Mouse (Mus musculus): Measurements from ENCODE around the gene Anks6. TPM values are rescaled to one million over a fixed set of nuclear protein-coding genes. Genes with fewer than 3 reads are reported as not detected.

The Anks6 gene
- 1.6 and 2.8 TPM in 2 replicates for polyA plus RNA-seq (2011; ENCODE audit: insufficient read depth, insufficient read length, low read depth, missing spikeins)

- H3K4me1 ChIP-seq (ENCODE audit: control insufficient read depth, insufficient read depth, low read length) = no peaks in the 10 kb centered on the region
- no peaks in the 10 kb centered on the region for H3K36me3 ChIP-seq (ENCODE audit: control insufficient read depth, insufficient read depth, low read length, poor library complexity, severe bottlenecking)
- no peak for TF ChIP-seq CTCF (IDR thresholded peaks at IDR 0.05; ENCODE audit: low read depth, low read length)
- TF ChIP-seq EP300 (IDR thresholded peaks at IDR 0.05; ENCODE audit: insufficient read depth, low read depth, low read length) = no peak
- TF ChIP-seq POLR2A (IDR thresholded peaks at IDR 0.05; ENCODE audit: insufficient read depth, low read length) = no peak
- H3K27ac ChIP-seq (ENCODE audit: insufficient read depth, low read length) = no peak within 1 kb of the TSS
- peaks cover 8% of the 10 kb centered on the region; the same call in 1 of the 2 replicates for H3K27me3 ChIP-seq (ENCODE audit: control insufficient read depth, insufficient read depth, low read length, poor library complexity, severe bottlenecking)
- H3K4me3 ChIP-seq (ENCODE audit: low read depth, low read length) = peak within 1 kb of the TSS; percentile 73
- peak within 1 kb of the TSS; percentile 55 for H3K9ac ChIP-seq (ENCODE audit: low read depth, poor library complexity, severe bottlenecking)
- H3K9me3 ChIP-seq (replicated peaks; ENCODE audit: control insufficient read depth, insufficient read depth, low read length, poor library complexity, severe bottlenecking) = peaks cover 5% of the 10 kb centered on the region; the same call in 1 of the 2 replicates
Measured at GRCm38 (mm10) chr4:47056791-47057509, at the start of gene Anks6. Gene Anks6, minus strand, starts transcription at chr4:47057427.

GRCm38 (mm10) chr4:47103561-47103960, 46.3 kb upstream of the Anks6 start:
- TF ChIP-seq CTCF (IDR thresholded peaks at IDR 0.05; ENCODE audit: low read depth, low read length) (no peak), POLR2A (IDR thresholded peaks at IDR 0.05; ENCODE audit: insufficient read depth, low read length) (no peak), EP300 (IDR thresholded peaks at IDR 0.05; ENCODE audit: insufficient read depth, low read depth, low read length) (no peak)
- H3K4me1 ChIP-seq (ENCODE audit: control insufficient read depth, insufficient read depth, low read length) = no peaks in the 10 kb centered on the region

GRCm38 (mm10) chr4:47093647-47094046, 36.4 kb upstream of the Anks6 start:
- H3K4me1 ChIP-seq (ENCODE audit: control insufficient read depth, insufficient read depth, low read length) = peaks cover 2% of the 10 kb centered on the region
- H3K4me3 ChIP-seq (ENCODE audit: low read depth, low read length) = no peak overlapping the region
- no peak for TF ChIP-seq POLR2A (IDR thresholded peaks at IDR 0.05; ENCODE audit: insufficient read depth, low read length)
- no peak for TF ChIP-seq EP300 (IDR thresholded peaks at IDR 0.05; ENCODE audit: insufficient read depth, low read depth, low read length)
- TF ChIP-seq CTCF (IDR thresholded peaks at IDR 0.05; ENCODE audit: low read depth, low read length) = no peak
- 0 out of 2 replicates have a peak, but pooled peaks cover under 1% of the 10 kb centered on the region for H3K9me3 ChIP-seq (replicated peaks; ENCODE audit: control insufficient read depth, insufficient read depth, low read length, poor library complexity, severe bottlenecking)
- H3K9ac ChIP-seq (ENCODE audit: low read depth, poor library complexity, severe bottlenecking) = no peak overlapping the region
- peaks cover 4% of the 10 kb centered on the region; the same call in 1 of the 2 replicates for H3K27me3 ChIP-seq (ENCODE audit: control insufficient read depth, insufficient read depth, low read length, poor library complexity, severe bottlenecking)
- H3K27ac ChIP-seq (ENCODE audit: insufficient read depth, low read length) = no peak overlapping the region
- no peaks in the 10 kb centered on the region for H3K36me3 ChIP-seq (ENCODE audit: control insufficient read depth, insufficient read depth, low read length, poor library complexity, severe bottlenecking)

More at GRCm38 (mm10) chr4:47103561-47103960, 46.3 kb upstream of the Anks6 start:
- H3K36me3 ChIP-seq (ENCODE audit: control insufficient read depth, insufficient read depth, low read length, poor library complexity, severe bottlenecking) = no peaks in the 10 kb centered on the region
- H3K27me3 ChIP-seq (ENCODE audit: control insufficient read depth, insufficient read depth, low read length, poor library complexity, severe bottlenecking) = no peaks in the 10 kb centered on the region
- no peak overlapping the region for H3K4me3 ChIP-seq (ENCODE audit: low read depth, low read length)
- H3K9me3 ChIP-seq (replicated peaks; ENCODE audit: control insufficient read depth, insufficient read depth, low read length, poor library complexity, severe bottlenecking) = peaks cover 2% of the 10 kb centered on the region; the same call in 1 of the 2 replicates
- no peak overlapping the region for H3K27ac ChIP-seq (ENCODE audit: insufficient read depth, low read length)
- H3K9ac ChIP-seq (ENCODE audit: low read depth, poor library complexity, severe bottlenecking) = no peak overlapping the region

GRCm38 (mm10) chr4:47093161-47093560, 35.9 kb upstream of the Anks6 start:
- TF ChIP-seq CTCF (IDR thresholded peaks at IDR 0.05; ENCODE audit: low read depth, low read length) = no peak
- TF ChIP-seq EP300 (IDR thresholded peaks at IDR 0.05; ENCODE audit: insufficient read depth, low read depth, low read length) = no peak
- TF ChIP-seq POLR2A (IDR thresholded peaks at IDR 0.05; ENCODE audit: insufficient read depth, low read length) = no peak
- Histone ChIP-seq H3K4me1 (ENCODE audit: control insufficient read depth, insufficient read depth, low read length) (peaks cover 2% of the 10 kb centered on the region), H3K27ac (ENCODE audit: insufficient read depth, low read length) (no peak overlapping the region), H3K9ac (ENCODE audit: low read depth, poor library complexity, severe bottlenecking) (no peak overlapping the region), H3K9me3 (replicated peaks; ENCODE audit: control insufficient read depth, insufficient read depth, low read length, poor library complexity, severe bottlenecking) (no peaks in the 10 kb centered on the region), H3K4me3 (ENCODE audit: low read depth, low read length) (no peak overlapping the region), H3K27me3 (ENCODE audit: control insufficient read depth, insufficient read depth, low read length, poor library complexity, severe bottlenecking) (peaks cover 4% of the 10 kb centered on the region; the same call in 1 of the 2 replicates), H3K36me3 (ENCODE audit: control insufficient read depth, insufficient read depth, low read length, poor library complexity, severe bottlenecking) (no peaks in the 10 kb centered on the region)

GRCm38 (mm10) chr4:47092387-47093021, 35.3 kb upstream of the Anks6 start:
- Histone ChIP-seq H3K27ac (ENCODE audit: insufficient read depth, low read length) (no peak overlapping the region), H3K27me3 (ENCODE audit: control insufficient read depth, insufficient read depth, low read length, poor library complexity, severe bottlenecking) (peaks cover 4% of the 10 kb centered on the region; the same call in 1 of the 2 replicates), H3K4me1 (ENCODE audit: control insufficient read depth, insufficient read depth, low read length) (peaks cover 2% of the 10 kb centered on the region), H3K9me3 (replicated peaks; ENCODE audit: control insufficient read depth, insufficient read depth, low read length, poor library complexity, severe bottlenecking) (no peaks in the 10 kb centered on the region), H3K9ac (ENCODE audit: low read depth, poor library complexity, severe bottlenecking) (peak overlapping the region; percentile 61), H3K4me3 (ENCODE audit: low read depth, low read length) (peak overlapping the region; percentile 60), H3K36me3 (ENCODE audit: control insufficient read depth, insufficient read depth, low read length, poor library complexity, severe bottlenecking) (no peaks in the 10 kb centered on the region)
- no peak for TF ChIP-seq CTCF (IDR thresholded peaks at IDR 0.05; ENCODE audit: low read depth, low read length)
- TF ChIP-seq EP300 (IDR thresholded peaks at IDR 0.05; ENCODE audit: insufficient read depth, low read depth, low read length) = no peak
- no peak for TF ChIP-seq POLR2A (IDR thresholded peaks at IDR 0.05; ENCODE audit: insufficient read depth, low read length)
